Mouse (Mus musculus) ES-Bruce4 (cell line): ENCODE measurements around the gene Ccnk.

Experiments
- CTCF ChIP-seq: IDR thresholded peaks from one replicate; pipeline ENCODE4 v1.8.1; 2011; ENCODE audit warnings: low read depth, low read length
- POLR2A ChIP-seq: IDR thresholded peaks from one replicate; pipeline ENCODE4 v1.8.1; 2011; ENCODE audit warnings: low read length; ENCODE audit not compliant: insufficient read depth

DNA sequence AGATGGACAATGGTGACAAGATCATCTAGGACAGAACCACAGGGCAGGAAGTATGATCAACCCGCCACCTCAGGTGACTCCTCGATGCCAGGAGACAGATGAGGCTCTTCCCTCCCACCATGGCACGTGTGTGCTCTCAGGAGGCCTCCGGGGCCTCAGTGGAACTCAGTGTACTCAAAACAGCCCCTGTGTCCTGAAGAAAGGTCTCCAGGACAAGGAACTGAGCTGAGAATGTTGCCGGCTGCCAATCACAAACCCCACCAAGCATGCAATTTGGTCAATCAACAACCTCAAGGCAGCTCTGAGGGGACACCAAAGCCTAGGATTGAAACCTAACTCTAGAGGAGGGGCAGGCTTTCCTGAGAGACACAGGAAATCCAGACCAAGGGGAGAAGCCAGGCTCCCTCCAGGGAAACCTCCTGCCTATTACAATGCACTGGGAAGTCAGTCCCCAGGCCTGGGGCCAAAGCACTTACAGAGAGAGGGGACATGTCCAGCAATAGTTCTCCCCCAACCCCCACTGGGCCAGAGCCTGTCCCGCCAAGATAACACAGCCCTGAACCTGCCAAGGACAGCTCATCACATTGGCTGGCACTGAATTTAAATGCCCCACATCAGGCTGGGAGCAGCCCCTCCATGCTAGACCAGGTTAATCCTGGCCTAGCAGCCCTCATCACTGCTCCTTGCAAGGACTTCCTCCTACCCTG, 58.1 kb downstream of the Ccnk start:
- TF ChIP-seq CTCF: no peak
- no peak for TF ChIP-seq POLR2A
